Mouse (Mus musculus) kidney, postnatal 25 days (tissue): Measurements from ENCODE around the gene Rps6ka4.
A peak's percentile ranks its signal among the peaks of the same experiment; 100 is the strongest.

Source experiments
- DNase-seq, 2 experiments: peaks; one replicate each; pipeline ENCODE4 v3.0.0; 2021; ENCODE audit warnings: mixed read lengths in 2 of 2

The Rps6ka4 gene

DNA sequence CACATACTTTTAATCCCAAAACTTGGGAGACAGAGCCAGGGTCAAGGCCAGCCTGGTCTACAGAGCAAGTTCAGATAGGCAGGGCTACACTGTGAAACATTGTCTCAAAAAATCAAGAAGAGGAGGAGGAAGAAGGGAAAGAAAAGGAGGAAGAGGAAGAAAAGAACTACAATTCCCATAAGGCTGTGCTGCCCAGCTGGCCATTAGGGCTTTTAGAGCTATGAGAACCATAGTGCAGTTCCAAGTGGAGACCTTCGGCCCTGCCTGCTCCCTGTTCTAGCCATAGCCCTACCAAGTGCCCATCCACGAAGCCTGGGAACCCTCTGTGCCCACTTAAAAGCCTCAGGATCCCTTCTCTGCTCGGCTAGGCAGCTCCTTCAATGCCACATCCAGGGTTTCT is 11.1 kb upstream of the Rps6ka4 start:
- no peak for DNase-seq

DNA sequence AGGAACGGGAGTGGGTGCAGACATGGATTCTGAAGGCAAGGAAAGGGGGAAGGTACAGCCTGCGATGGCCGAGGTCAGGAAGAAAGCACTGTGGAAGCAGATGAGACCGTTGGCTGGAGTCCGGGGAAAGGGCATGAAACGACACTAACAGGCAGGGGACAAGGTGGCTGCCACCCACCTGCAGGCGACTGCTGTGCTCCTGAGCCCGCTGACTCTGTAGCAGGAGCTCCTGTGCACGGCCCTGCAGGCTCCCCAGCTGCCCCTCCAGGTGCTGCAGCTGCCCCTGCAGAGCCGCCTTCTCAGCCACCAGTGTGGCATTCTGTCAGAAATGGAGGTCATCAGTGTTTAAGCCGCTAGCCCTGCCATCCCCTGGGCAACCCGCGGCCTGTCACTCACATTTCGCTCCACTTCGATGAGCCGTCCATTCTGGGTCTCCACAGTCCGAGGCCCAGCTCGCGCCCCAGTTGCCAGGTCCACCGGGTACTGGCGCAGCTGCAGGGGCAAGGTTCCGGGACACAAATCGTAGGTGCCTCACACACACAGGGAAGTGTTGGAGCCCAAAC is 9.2 kb upstream of the Rps6ka4 start:
- DNase-seq = no peak

DNA sequence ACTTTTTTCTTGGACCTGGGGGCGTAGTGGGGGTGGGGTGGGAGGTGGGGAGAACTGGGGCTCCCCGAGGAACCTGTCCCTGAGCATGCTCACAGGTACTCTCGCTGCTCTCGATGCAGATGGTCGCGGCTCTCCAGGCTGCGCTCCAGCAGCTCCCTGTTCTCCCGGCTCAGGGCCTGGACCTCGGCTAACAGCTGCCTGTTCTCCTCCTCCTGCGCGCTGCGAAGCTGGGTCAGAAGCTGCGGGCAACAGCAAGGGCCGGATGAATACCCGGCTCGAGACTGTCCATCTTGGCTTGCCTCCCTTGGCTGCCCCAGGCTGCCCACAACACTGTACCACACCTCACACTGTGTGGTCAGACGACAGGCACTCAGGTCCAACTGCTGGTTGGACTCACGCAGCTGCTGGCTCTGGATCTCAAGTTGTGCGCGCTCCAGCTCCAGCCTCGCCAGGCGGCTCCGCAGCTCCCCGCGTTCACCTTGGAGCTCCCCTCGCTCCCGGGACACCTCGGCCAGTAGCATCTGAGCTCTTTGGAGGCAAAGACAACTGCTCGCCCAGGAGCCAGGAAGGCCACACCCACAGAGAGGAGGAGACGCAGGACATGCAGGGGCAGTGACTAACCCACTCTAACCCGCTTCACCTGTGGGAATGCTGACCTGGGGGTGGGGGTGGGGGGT is 7.5 kb upstream of the Rps6ka4 start:
- DNase-seq = peak; percentile 35

DNA sequence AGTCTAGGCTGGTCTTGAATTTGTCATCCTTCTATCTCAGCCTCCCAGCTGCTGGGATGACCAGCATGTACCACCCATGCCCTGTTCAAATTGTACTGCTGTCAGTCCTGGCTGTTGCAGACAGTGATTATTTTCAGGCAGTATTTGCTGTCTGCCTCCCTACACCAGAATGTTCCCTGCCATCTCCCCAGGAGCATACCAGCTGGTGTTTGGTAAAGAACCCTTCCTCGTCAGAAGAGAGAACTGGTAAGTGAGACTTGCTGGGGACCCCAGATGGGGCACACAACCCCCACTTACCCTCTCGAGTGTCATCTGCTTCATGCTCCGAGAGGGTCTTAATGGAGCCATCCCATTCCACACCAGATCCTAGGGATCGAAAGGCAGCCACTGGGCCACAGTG is 5.6 kb upstream of the Rps6ka4 start:
- no peak for DNase-seq

DNA sequence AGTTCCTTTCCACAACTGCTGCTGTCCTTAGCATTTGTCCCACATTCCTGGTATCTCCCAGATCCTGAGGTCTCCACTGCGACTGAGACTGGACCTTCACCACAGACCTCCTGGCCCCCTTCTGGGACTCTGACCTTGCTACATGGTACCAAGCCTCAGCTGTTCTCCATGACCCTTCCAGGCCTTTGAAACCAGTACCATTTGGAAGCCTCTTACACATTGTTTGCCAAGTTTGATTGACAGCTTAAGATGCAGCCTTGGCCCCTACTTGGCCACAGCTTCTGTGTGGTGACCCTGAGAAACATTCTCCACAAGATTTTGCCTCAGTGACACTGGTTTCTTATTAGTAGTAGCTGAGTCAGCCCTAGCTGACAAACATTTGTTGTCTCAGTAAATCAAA is 1.9 kb upstream of the Rps6ka4 start:
- DNase-seq = no peak

DNA sequence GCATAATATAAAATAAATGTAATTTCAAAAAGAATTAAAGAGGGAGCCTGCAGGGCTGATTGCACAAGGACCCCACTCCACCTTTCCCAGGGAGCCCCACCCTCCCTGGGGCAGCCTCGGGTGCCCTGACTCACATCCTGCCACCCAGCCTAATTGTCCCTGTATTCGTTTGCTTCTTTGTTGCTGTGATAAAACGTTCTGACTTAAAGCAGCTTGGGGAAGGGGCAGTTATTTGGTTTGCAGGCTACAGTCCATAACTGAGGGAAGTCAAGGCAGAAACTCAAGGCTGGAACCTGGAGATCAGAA is 809 bp upstream of the Rps6ka4 start:
- no peak for DNase-seq

DNA sequence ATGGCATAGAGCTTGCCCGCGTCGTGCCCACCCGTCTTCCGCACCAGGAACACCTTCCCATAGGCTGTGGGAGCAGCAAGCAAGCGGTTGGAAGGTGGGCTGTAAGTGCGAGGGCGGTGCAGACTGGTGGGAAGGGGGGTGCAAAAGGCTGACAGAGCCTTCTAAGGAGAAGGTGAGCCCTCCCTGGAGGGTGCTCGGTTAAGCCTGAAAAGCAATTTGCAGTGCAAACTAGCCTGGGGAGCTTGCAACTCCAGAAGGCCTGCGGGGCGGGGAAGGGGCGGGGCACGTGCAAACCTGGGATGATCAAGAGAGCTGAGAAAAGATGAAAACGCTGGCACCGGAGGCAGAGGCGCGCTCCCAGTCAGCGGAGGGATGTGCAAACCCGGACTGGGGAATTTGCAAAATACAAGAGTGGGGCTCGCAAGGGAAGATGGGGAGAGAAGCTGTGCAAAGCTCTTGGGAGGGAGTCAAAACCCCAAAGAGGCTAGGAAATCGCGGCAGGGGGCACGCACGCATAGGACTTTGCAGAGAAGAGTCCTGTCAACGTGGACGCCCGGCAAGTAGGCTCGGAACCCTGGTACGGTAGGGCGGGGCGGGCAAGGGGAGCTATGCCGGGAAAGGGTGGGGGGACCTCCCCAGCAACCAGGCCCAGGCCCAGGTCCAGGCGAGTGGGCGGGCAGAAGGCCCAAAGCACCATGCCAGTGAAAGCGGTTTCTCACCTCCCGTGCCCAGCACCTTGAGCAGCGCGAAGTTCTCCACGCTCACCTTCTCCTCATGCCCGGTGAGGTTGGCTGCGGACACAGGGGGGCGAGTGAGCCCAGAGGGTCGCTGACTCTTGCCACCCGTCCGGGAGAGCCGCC is 591 bp downstream of the Rps6ka4 start:
- DNase-seq = peak; percentile 64 to 65

DNA sequence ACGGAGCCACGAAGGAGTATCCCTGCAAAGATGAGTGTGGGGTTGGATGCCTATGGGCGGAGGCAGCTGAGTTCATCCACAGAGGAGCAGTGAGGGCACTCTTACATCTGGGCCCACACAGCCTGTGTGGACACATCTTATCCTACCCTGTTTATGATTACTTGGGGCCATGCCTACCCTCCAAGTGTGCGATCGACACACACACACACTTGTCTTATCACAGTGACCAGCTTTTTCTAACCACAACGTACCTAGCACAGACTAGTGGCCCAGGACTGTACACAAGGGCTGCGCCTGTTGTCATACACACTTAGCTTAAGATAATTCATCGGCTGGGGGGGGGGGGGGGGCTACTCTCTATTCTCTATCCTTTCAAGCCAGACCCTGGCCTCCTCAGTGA is 8.1 kb downstream of the Rps6ka4 start:
- no peak for DNase-seq

DNA sequence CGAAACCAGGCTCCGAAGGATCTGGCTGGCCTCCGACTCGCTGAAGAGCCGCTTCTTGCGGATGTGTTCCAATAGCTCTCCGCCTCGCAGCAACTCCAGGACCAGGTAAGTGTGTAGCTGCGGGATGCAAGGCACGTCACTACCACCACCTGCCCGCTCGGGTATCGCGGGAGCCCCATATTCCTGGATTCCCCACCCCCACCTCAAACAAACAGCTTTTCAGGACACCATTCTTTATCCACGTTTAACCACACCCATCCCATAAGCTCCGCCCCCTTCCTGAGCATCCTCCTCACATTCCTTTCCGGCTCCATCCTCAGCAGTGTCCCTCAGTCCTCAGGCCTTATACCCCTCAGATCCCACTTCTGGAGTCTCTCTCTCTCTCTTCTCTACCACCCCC is 9.1 kb downstream of the Rps6ka4 start:
- no peak for DNase-seq

DNA sequence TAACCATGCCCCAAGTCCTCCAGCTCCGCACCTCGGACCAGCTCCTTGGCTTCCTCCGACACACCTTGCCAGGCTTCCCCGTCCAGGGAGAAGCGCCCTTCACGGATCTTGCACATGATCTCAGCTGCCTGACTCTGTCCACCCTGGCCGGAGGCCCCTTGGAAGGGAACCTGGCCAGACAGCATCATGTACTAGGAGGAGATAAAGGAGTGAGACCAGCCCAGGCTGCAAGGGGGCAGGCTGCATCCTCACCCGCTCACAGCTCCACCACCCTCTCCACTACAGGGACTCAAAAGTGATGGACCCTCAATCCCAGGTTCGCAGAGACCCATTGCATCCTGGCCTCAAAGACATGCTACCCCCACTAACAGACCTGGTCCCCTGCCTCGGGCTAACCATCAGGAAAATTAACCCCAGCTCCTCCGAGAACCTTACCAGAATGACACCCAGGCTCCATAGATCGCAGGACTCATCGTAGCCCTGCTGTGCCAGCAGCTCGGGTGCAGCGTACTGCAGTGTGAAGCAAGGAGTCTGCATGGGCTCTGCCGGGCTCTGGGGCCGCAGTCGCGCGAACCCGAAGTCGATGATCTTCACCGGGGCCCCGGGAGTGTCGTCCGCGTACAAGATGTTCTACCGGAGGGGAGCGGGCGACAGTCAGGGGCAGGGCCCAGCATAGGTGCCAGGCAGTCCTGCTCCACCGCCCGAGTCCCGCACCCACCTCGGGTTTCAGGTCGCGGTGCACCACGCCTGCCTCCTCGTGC is 9.7 kb downstream of the Rps6ka4 start:
- DNase-seq = no peak

DNA sequence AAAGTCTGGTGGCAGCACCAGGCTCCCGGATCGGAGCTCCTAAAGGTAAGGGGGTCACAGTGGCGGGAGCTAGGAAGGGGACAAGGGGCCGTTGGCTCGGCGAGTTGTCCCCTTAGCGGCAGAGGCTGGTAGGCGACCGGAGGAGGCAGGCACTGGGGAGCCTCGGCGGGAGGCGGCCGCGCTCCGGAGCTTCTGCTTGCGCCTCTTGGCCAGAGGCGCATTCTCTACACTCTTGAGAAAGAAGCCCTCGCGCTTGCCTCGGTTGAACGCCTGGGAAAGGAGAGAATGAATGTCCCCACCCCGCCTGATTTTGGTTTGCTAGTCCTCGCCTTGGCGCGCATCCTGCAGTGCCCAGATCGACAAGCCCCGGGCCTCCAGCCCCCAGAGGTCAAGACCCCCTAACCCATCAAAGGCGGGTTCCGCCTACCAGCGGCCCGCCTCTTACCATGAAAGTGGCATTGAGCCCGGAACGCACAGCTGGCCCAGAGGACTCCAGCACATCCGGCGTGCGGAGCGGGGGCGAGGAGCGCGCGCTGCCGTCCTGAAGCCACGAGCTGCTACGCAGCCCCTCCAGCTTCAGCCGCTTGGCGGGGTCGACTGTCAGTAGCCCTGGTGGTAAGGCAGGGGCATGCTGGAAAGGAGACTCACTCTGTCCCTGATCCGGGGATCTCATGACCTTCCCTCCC is 10.4 kb downstream of the Rps6ka4 start:
- no peak for DNase-seq

DNA sequence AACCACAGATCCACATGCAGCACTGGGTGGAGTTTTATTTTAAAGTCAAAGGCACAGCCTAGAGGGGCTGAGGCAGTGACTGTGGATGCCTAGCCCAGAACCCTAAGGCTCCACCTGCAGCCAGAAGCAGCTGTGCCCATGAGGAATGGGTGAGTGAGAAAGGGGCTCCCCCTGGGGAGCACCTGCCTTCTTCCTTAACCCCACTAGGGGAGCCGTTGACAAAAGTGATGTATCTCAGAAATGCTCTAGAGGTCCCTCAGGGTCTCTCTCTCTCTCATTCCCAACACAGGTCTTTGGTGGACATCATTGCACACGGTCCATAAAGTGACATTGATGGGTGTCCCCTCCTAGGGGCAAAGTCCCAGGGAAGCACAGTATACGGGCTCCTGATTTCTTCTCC is 11.4 kb downstream of the Rps6ka4 start:
- no peak for DNase-seq

DNA sequence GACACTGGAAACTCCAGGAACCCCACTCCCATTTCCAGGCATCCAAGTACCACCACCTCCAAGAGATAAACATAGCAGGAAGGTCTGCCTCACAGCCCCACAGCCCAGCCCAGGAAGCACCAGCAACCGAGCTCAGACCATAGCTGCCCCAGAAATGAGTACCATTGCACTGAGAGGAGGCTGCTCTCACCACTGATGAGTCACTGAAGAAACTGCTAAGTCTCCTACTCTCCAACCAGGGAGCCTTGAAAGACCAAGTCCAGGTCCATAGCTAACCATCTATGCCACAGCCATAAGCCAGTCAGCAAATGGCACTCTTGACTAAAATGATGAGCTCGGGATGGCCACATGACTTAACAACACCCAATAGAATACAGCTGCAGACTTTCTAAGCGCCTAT is 13.8 kb downstream of the Rps6ka4 start:
- DNase-seq = no peak

DNA sequence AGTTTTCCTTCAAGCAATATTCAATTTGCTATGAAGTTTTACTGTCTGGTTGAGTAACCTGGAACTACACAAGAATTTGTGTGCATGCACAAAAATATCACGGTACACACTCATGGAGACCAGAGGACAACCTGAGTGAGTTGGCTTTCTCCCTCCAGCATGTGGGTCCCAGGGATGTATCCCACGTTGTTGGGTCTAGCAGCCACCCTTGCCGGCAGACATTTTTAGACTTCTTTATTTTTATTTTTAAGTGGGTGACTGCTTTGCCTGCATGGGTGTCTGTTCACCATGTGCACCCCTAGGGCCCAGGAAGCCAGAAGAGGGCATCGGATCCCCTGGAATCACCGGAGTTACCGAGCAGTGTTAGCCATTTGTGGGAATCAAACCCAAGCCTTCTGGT is 15.1 kb downstream of the Rps6ka4 start:
- no peak for DNase-seq

DNA sequence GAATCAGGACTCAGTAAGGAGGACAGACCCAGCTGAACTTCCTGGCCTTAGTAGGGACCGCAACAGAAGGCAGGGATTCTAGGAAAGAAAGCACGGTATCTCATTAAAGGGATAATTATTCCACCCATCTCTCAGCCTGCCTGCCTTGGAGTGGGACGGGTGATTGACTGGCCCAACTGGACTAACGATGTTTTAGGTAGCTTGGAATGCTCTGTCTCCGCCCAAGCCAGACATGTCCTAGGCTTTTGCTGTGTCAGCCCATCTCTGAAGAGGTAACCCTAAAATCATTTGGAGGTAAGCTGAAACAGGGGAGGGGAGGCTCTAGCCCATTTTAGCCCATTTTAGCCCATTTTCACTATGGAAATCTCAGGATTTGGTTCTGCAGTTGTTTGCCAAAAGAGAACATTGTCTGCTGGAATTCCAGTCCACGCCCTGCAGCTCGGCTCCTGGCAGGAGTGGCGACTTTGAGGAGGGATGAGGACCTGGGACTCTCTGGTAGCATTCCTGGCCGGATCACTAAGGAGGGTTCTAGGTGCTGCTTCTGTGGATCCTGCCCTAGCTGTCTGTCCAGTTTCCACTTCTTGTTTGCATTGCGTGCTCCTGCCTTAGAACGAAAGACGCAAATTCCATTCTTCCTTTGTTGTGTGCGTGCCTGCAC is 19.8 kb downstream of the Rps6ka4 start:
- no peak for DNase-seq

DNA sequence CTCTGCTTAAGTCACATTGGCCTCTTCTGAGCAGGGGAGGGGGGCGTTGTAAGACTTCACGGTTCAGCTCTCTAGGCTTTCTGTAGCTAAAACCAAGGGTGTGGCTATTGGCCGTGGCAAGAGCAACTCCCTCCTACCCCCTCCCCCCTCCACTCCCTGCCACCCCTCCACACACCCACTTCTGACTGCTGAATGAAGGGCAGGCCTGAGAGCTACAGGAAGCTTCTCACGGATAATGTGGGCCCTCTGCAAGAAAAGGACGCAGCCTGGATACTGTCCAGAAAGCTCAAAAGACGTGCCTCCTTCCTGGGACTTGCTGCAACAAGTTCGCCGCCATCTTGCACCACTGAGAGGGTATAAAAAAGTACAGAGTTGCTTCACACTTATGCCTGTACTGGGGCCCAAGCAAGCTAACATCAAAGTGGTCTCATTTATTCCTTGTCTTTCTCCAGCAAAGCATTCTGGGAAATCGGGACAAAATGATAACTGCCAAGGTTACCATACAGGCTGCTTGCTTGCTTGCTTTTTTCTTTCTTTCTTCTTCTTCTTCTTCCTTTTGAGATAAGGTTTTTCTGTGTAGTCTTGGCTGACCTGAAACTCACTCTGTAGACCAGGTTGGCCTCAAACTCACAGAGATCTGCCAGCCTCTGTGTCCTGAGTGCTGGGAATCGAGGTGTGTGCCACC is 21.2 kb downstream of the Rps6ka4 start:
- no peak for DNase-seq

DNA sequence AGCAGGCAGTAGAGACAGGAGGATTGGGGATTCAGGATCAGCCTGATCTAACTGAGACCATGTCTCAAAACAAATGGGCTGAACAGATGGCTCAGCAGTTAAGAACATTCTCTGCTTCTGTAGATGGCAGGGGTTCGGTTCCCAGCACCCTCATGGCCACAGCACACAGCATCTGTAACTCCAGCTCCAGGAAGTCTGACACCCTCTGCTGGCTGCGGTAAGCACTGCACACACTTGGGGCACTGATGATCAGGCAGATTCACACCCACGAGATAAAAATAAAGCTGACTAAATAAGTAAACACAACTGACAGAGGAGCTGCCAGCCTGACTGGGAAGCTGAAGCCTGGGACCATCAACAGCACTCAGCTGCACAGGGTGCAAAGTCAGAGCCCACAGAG is 25.5 kb downstream of the Rps6ka4 start:
- no peak for DNase-seq

DNA sequence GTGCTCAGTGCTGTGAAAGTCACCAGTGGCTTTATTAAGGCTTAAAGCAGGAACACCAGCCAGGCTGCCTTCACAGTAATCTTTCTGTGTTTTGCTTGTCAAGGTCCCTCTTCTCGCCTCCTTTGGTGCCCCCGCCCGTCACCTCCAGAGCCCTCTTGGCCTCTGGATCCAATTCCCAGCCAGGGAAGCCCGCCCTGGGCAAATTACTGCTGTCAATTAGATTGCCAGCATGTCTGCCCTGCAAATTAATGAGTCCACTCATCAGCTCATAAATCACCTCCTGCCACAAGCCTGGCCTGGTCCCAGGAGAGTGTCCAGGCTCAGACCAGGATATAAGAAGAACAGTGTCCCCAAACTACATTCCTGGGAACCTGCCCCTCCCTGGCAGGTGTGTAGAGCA is 26.1 kb downstream of the Rps6ka4 start:
- no peak for DNase-seq
